9 mouse cellular contexts compared by ENCODE assay signal in the genomic region with DNA sequence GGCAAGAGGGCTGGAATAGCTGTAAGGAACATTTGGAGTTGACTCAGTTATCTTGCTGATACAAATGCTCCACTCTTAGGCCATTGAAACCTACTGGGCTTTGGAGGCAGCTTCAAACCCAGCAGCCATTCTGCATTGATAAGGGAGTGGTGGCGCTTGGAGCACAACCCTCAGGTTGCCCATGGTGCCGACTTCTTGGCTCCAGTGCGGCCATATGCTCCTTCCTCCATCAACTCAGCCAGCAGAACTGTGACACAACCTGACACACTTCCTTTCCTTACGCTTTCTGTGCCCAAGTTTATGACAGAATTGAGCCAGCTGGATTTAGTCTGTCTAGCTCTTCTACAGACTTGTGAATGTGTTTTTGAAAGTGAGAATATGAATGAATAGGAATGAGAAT. TPM values are rescaled to one million over a fixed set of nuclear protein-coding genes. Genes with fewer than 3 reads are reported as not detected.
DNase-seq lines count a peak whose midpoint lies in the region; ATAC-seq and TF ChIP-seq lines count a peak whose summit lies in the region.
"Had no signal": no experiment of that assay in that cellular context is flagged by ENCODE, and none has a peak within 500 bp of the region (broad histone marks: within the 10 kb centered on the region; RNA-seq: fewer than 3 reads in every experiment).

No protein-coding gene starts in this region.

- no peak for TF ChIP-seq POLR2A in cerebellum, adult 2 months (IDR thresholded peaks at IDR 0.05; ENCODE audit: borderline replicate concordance, insufficient read depth, low read length)

- DNase-seq in cerebellum, adult 2 months: peak; percentile 42 to 54
- DNase-seq in cerebellum, adult 11 months: no peak
- DNase-seq in left cerebral cortex, postnatal 4 days: peak; percentile 15
- DNase-seq in left cerebral cortex, adult 2 months (ENCODE audit: extremely low spot score in 1 of 2, low spot score in 2 of 2): no peak
- no peak for DNase-seq in liver, postnatal 0 days
- DNase-seq in adipocyte (ENCODE audit: low spot score): no peak
- DNase-seq in spleen, adult 12 weeks (ENCODE audit: low spot score): no peak

- H3K27ac ChIP-seq in cerebellum, adult 2 months (ENCODE audit: insufficient read depth, low read length): no peak overlapping the region
- no peak overlapping the region for H3K27ac ChIP-seq in left cerebral cortex, adult 2 months
- H3K27ac ChIP-seq in embryonic facial prominence, embryonic 15.5 days (replicated peaks): no peak overlapping the region
- peak overlapping the region; percentile 100 for H3K27ac ChIP-seq in liver, postnatal 0 days (ENCODE audit: low read depth)

- no peaks in the 10 kb centered on the region for H3K9me3 ChIP-seq in embryonic facial prominence, embryonic 15.5 days (replicated peaks)
- H3K9me3 ChIP-seq in liver, postnatal 0 days (ENCODE audit: low read length): no peaks in the 10 kb centered on the region

- TF ChIP-seq EP300 in liver, postnatal 0 days (IDR thresholded peaks at IDR 0.05; ENCODE audit: low read depth): no peak

- H3K36me3 ChIP-seq in embryonic facial prominence, embryonic 15.5 days: no peaks in the 10 kb centered on the region; the same call in 1 of the 2 replicates
- H3K36me3 ChIP-seq in liver, postnatal 0 days (replicated peaks; ENCODE audit: insufficient read depth, low read length): peaks cover 8% of the 10 kb centered on the region; the same call in 1 of the 2 replicates

- ATAC-seq in embryonic facial prominence, embryonic 15.5 days (ENCODE audit: insufficient number of reproducible peaks, low FRiP score, low TSS enrichment, low read depth): no peak
- no peak for ATAC-seq in liver, postnatal 0 days

- WGBS in cerebellum, adult 2 months: 8% methylated on average over 4 of the region's 4 CpGs
- WGBS in embryonic facial prominence, embryonic 15.5 days: 83% methylated on average over 4 of the region's 4 CpGs
- 57% methylated on average over 4 of the region's 4 CpGs for WGBS in liver, postnatal 0 days (ENCODE audit: insufficient replicate concordance)

- 0 out of 2 replicates have a peak overlapping the region, but pooled peaks have one; percentile 64 for H3K4me2 ChIP-seq in embryonic facial prominence, embryonic 15.5 days (replicated peaks)
- peak overlapping the region; percentile 87 for H3K4me2 ChIP-seq in liver, postnatal 0 days (ENCODE audit: low read depth, low read length)

- H3K4me1 ChIP-seq in cerebellum, adult 2 months (ENCODE audit: control insufficient read depth, insufficient read depth, low read length): peaks cover 7% of the 10 kb centered on the region; the same call in 1 of the 2 replicates
- H3K4me1 ChIP-seq in embryonic facial prominence, embryonic 15.5 days: peaks cover 24% of the 10 kb centered on the region
- H3K4me1 ChIP-seq in liver, postnatal 0 days (ENCODE audit: insufficient read depth): peaks cover 33% of the 10 kb centered on the region

- no peak overlapping the region for H3K4me3 ChIP-seq in cerebellum, adult 2 months (replicated peaks; ENCODE audit: insufficient read depth, low read depth, low read length)
- no peak overlapping the region for H3K4me3 ChIP-seq in left cerebral cortex, adult 2 months
- no peak overlapping the region for H3K4me3 ChIP-seq in embryonic facial prominence, embryonic 15.5 days (replicated peaks)
- H3K4me3 ChIP-seq in liver, postnatal 0 days (ENCODE audit: low read depth, low read length): peak overlapping the region; percentile 94

- intact Hi-C loops in left cerebral cortex, postnatal 4 days (cut with DNase I): no loop called here
- intact Hi-C loops in left cerebral cortex, adult 2 months (cut with DNase I): loop anchor here (2.0 kb wide), 2 partner anchors 34 to 80 kb away; no protein-coding TSS in a partner anchor

- H3K9ac ChIP-seq in embryonic facial prominence, embryonic 15.5 days: no peak overlapping the region
- peak overlapping the region; percentile 99; the same call in 1 of the 2 replicates for H3K9ac ChIP-seq in liver, postnatal 0 days (replicated peaks)

- H3K27me3 ChIP-seq in cerebellum, adult 2 months (ENCODE audit: control insufficient read depth, insufficient read depth, low read length): no peaks in the 10 kb centered on the region
- H3K27me3 ChIP-seq in embryonic facial prominence, embryonic 15.5 days: no peaks in the 10 kb centered on the region
- no peaks in the 10 kb centered on the region for H3K27me3 ChIP-seq in liver, postnatal 0 days (ENCODE audit: insufficient read depth, low read length)

- no peak for TF ChIP-seq CTCF in cerebellum, adult 2 months (IDR thresholded peaks at IDR 0.05; ENCODE audit: borderline replicate concordance, insufficient read depth, low read depth, low read length)
- TF ChIP-seq CTCF in left cerebral cortex, adult 2 months (IDR thresholded peaks at IDR 0.05): no peak
- TF ChIP-seq CTCF in liver, postnatal 0 days (IDR thresholded peaks at IDR 0.05; ENCODE audit: low read depth): no peak

RNA-seq across cellular contexts. Expression of gene Nfya, which starts 2.6 kb away (rescaled TPM):
- 20.3 and 28.1 TPM in 2 replicates for polyA plus RNA-seq in cerebellum, adult 2 months (2012; rRNA removed)
- total RNA-seq in left cerebral cortex, postnatal 4 days (2021): 10 to 100 TPM; 60.9 to 70.9 TPM
- 10 to 100 TPM; 24.3 to 24.9 TPM for total RNA-seq in left cerebral cortex, adult 2 months (2021)
- 14.2 TPM in 2 replicates for polyA plus RNA-seq in embryonic facial prominence, embryonic 15.5 days (2015; fragmentation: Nextera tagmentation; extraction: Ambion mirVana)
- 3.2 and 3.7 TPM in 2 replicates for polyA plus RNA-seq in liver, postnatal 0 days (2015; fragmentation: Nextera tagmentation; extraction: Ambion mirVana)

RNA-seq across cellular contexts. Expression of gene Oard1, which starts 2.7 kb away (rescaled TPM):
- polyA plus RNA-seq in cerebellum, adult 2 months (2012; rRNA removed): 27.4 and 27.6 TPM in 2 replicates
- 10 to 100 TPM; 10.3 to 11.9 TPM for total RNA-seq in left cerebral cortex, postnatal 4 days (2021)
- 10 to 100 TPM; 10.0 to 10.4 TPM for total RNA-seq in left cerebral cortex, adult 2 months (2021)
- polyA plus RNA-seq in embryonic facial prominence, embryonic 15.5 days (2015; fragmentation: Nextera tagmentation; extraction: Ambion mirVana): 46.5 TPM in 2 replicates
- polyA plus RNA-seq in liver, postnatal 0 days (2015; fragmentation: Nextera tagmentation; extraction: Ambion mirVana): 29.7 and 30.1 TPM in 2 replicates

RNA-seq across cellular contexts. Expression of gene Apobec2, which starts 25.6 kb away (rescaled TPM):
- 0.21 and 0.28 TPM in 2 replicates for polyA plus RNA-seq in cerebellum, adult 2 months (2012; rRNA removed)
- total RNA-seq in left cerebral cortex, postnatal 4 days (2021): under 1 TPM in 1 of 2 experiments, not detected in 1; 0.58 TPM
- total RNA-seq in left cerebral cortex, adult 2 months (2021): not detected
- polyA plus RNA-seq in embryonic facial prominence, embryonic 15.5 days (2015; fragmentation: Nextera tagmentation; extraction: Ambion mirVana): 25.7 and 38.4 TPM in 2 replicates
- 0.25 and 3.6 TPM in 2 replicates for polyA plus RNA-seq in liver, postnatal 0 days (2015; fragmentation: Nextera tagmentation; extraction: Ambion mirVana)
- total RNA-seq: left cerebral cortex, postnatal 36 days had no signal

RNA-seq across cellular contexts. Expression of gene Tspo2, which starts 44.2 kb away (rescaled TPM):
- polyA plus RNA-seq in cerebellum, adult 2 months (2012; rRNA removed): 0.43 and 0.60 TPM in 2 replicates
- total RNA-seq in left cerebral cortex, postnatal 4 days (2021): under 1 TPM in 1 of 2 experiments, not detected in 1; 0.10 TPM
- not detected for total RNA-seq in left cerebral cortex, adult 2 months (2021)
- polyA plus RNA-seq in embryonic facial prominence, embryonic 15.5 days (2015; fragmentation: Nextera tagmentation; extraction: Ambion mirVana): 1.6 and 2.4 TPM in 2 replicates
- 61.1 and 65.2 TPM in 2 replicates for polyA plus RNA-seq in liver, postnatal 0 days (2015; fragmentation: Nextera tagmentation; extraction: Ambion mirVana)
- total RNA-seq: left cerebral cortex, postnatal 36 days had no signal

RNA-seq across cellular contexts. Expression of gene Treml1, which starts 47.4 kb away (rescaled TPM):
- polyA plus RNA-seq in cerebellum, adult 2 months (2012; rRNA removed): 0.11 and 0.27 TPM in 2 replicates
- total RNA-seq in left cerebral cortex, postnatal 4 days (2021): not detected
- total RNA-seq in left cerebral cortex, adult 2 months (2021): under 1 TPM; 0.42 to 0.43 TPM
- 0.98 and 1.0 TPM in 2 replicates for polyA plus RNA-seq in embryonic facial prominence, embryonic 15.5 days (2015; fragmentation: Nextera tagmentation; extraction: Ambion mirVana)
- 17.3 and 18.8 TPM in 2 replicates for polyA plus RNA-seq in liver, postnatal 0 days (2015; fragmentation: Nextera tagmentation; extraction: Ambion mirVana)

Comparison
In these comparisons a context has a peak if more than half of its experiments do, and no peak if none do; other contexts are left out.
1. DNase-seq: peak in cerebellum, adult 2 months (2 of 2) and left cerebral cortex, postnatal 4 days (single experiment); none in cerebellum, adult 11 months (single experiment), left cerebral cortex, adult 2 months (0 of 2), liver, postnatal 0 days (single experiment), adipocyte (single experiment) and spleen, adult 12 weeks (single experiment).